Mouse (Mus musculus) neutrophil, adult 65 days (primary cell): ENCODE data around the gene Olfr1293-ps. TPM values are rescaled to one million over a fixed set of nuclear protein-coding genes. Genes with fewer than 3 reads are reported as not detected.

Experiments used
- total RNA-seq: library from RNA; stranded (reverse); gene quantifications from 2 replicates; pipeline ENCODE4 v1.2.4, GENCODE M21; 2023

Gene Olfr1293-ps
- total RNA-seq = not detected in 2 replicates

GRCm38 (mm10) chr2:111524903-111525302, at the start of gene Olfr1293-ps:
Gene Olfr1293-ps, plus strand, starts transcription at chr2:111525203.

GRCm38 (mm10) chr2:111480519-111480918, 44.5 kb upstream of the Olfr1293-ps start, which contains the start of gene Olfr1289:
Gene Olfr1289, plus strand, starts transcription at chr2:111480819.

GRCm38 (mm10) chr2:111493729-111494128, 31.3 kb upstream of the Olfr1293-ps start, which contains the start of gene Olfr1290:
Gene Olfr1290, minus strand, starts transcription at chr2:111493829.

GRCm38 (mm10) chr2:111496880-111497279, 28.1 kb upstream of the Olfr1293-ps start, which contains the start of gene Olfr1291-ps1:
Gene Olfr1291-ps1, plus strand, starts transcription at chr2:111497180.

GRCm38 (mm10) chr2:111540191-111540590, 15.2 kb downstream of the Olfr1293-ps start, which contains the start of gene Olfr1294:
Gene Olfr1294, minus strand, starts transcription at chr2:111540291.

GRCm38 (mm10) chr2:111569581-111569980, 44.6 kb downstream of the Olfr1293-ps start, which contains the start of gene Olfr1295:
Gene Olfr1295, minus strand, starts transcription at chr2:111569681.

Other genes with a start within 250 kb of the Olfr1293-ps start
- not detected in 2 replicates for gene Olfr1278, start 235.1 kb upstream of the Olfr1293-ps start, total RNA-seq
- not detected in 2 replicates for gene Olfr1279, start 224.6 kb upstream of the Olfr1293-ps start, total RNA-seq
- not detected in 2 replicates for gene Olfr1280, start 211.2 kb upstream of the Olfr1293-ps start, total RNA-seq
- gene Olfr1281, start 198.7 kb upstream of the Olfr1293-ps start, total RNA-seq = not detected in 2 replicates
- not detected in 2 replicates for gene Olfr1282, start 189.1 kb upstream of the Olfr1293-ps start, total RNA-seq
- gene Olfr1283, start 158.4 kb upstream of the Olfr1293-ps start, total RNA-seq = not detected in 2 replicates
- not detected in 2 replicates for gene Olfr1284, start 149.7 kb upstream of the Olfr1293-ps start, total RNA-seq
- gene Olfr1286, start 102.1 kb upstream of the Olfr1293-ps start, total RNA-seq = not detected in 2 replicates
- not detected in 2 replicates for gene Olfr1287, start 76.1 kb upstream of the Olfr1293-ps start, total RNA-seq
- not detected in 2 replicates for gene Olfr1288, start 51.1 kb upstream of the Olfr1293-ps start, total RNA-seq
- gene Olfr1289, start 44.4 kb upstream of the Olfr1293-ps start, total RNA-seq = not detected in 2 replicates
- gene Olfr1290, start 31.4 kb upstream of the Olfr1293-ps start, total RNA-seq = not detected in 2 replicates
- not detected in 2 replicates for gene Olfr1291-ps1, start 28.0 kb upstream of the Olfr1293-ps start, total RNA-seq
- gene Olfr1294, start 15.1 kb downstream of the Olfr1293-ps start, total RNA-seq = not detected in 2 replicates
- not detected in 2 replicates for gene Olfr1295, start 44.5 kb downstream of the Olfr1293-ps start, total RNA-seq
- not detected in 2 replicates for gene Olfr1297, start 101.3 kb downstream of the Olfr1293-ps start, total RNA-seq
- gene Olfr1298, start 124.0 kb downstream of the Olfr1293-ps start, total RNA-seq = not detected in 2 replicates
- gene Olfr1299, start 136.2 kb downstream of the Olfr1293-ps start, total RNA-seq = not detected in 2 replicates
- gene Olfr1301, start 225.8 kb downstream of the Olfr1293-ps start, total RNA-seq = not detected in 2 replicates